Mouse (Mus musculus): ENCODE results near the gene Fbln2.

DNA sequence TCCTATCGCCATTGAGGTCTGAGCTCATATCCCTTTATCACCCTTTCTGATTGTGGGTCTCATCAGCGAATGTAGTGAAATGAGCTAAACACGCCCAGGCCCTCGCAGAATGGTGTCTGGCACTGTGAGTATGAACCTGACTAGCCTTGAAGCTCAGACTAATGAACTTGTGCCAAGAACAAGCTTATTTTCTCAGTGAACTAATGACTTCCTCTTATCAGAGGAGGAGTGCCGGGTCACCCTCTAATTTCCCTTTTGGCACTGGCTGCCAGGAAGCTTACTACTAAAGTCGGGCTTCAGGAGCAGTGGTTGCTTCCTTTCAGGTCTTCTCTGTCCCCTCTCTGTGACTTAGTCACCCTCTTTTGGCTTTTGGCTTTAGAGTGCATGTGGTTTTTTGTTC, 12.7 kb downstream of the Fbln2 start:
- no peak for TF ChIP-seq EP300 (optimal IDR thresholded peaks at IDR 0.05)
- TF ChIP-seq CTCF (IDR thresholded peaks at IDR 0.05; ENCODE audit: low read depth), result no peak
